Mouse (Mus musculus): ENCODE measurements around the gene Rabep2. TPM values are rescaled to one million over a fixed set of nuclear protein-coding genes. Genes with fewer than 3 reads are reported as not detected.
"Not testable (repeated sequence)": the region's sequence is repeated elsewhere in the genome, so short reads cannot be mapped to it uniquely, and the experiment has no call there.

The Rabep2 gene
- 24.3 and 26.8 TPM in 2 replicates for polyA plus RNA-seq (2015; fragmentation: Nextera tagmentation; extraction: Ambion mirVana)

GRCm38 (mm10) chr7:126428631-126429502, at the start of gene Rabep2:
TSS of gene Rabep2 (plus strand) at chr7:126428759.
- peak within 1 kb of the TSS; percentile 70 for H3K4me2 ChIP-seq

GRCm38 (mm10) chr7:126383565-126383964, 45.0 kb upstream of the Rabep2 start:
- peaks cover 41% of the 10 kb centered on the region for H3K36me3 ChIP-seq
- H3K4me2 ChIP-seq, result no peak overlapping the region
- no peaks in the 10 kb centered on the region for H3K27me3 ChIP-seq
- no peak overlapping the region for H3K27ac ChIP-seq
- no peak for ATAC-seq (ENCODE audit: low FRiP score)
- H3K9ac ChIP-seq, result no peak overlapping the region
- 84% methylated on average over 5 of the region's 5 CpGs for WGBS
- no peaks in the 10 kb centered on the region for H3K9me3 ChIP-seq
- H3K4me1 ChIP-seq (replicated peaks), result no peaks in the 10 kb centered on the region; the same call in 1 of the 2 replicates
- H3K4me3 ChIP-seq, result no peak overlapping the region

More at GRCm38 (mm10) chr7:126428631-126429502, at the start of gene Rabep2:
- H3K9me3 ChIP-seq, result peaks cover 3% of the 10 kb centered on the region; the same call in 1 of the 2 replicates
- under 1% methylated on average over 82 of the region's 82 CpGs for WGBS
- H3K9ac ChIP-seq, result peak within 1 kb of the TSS; percentile 81
- ATAC-seq (ENCODE audit: low FRiP score), result peak; percentile 96
- peaks cover 15% of the 10 kb centered on the region for H3K36me3 ChIP-seq
- peak within 1 kb of the TSS; percentile 61 for H3K4me3 ChIP-seq
- no peaks in the 10 kb centered on the region for H3K27me3 ChIP-seq
- H3K27ac ChIP-seq, result peak within 1 kb of the TSS; percentile 89
- H3K4me1 ChIP-seq (replicated peaks), result peaks cover 21% of the 10 kb centered on the region

GRCm38 (mm10) chr7:126388185-126388584, 40.4 kb upstream of the Rabep2 start:
- no peak overlapping the region for H3K4me3 ChIP-seq
- H3K9ac ChIP-seq, result no peak overlapping the region
- WGBS, result 100% methylated on average over 1 of the region's 1 CpGs
- H3K4me2 ChIP-seq, result no peak overlapping the region
- no peaks in the 10 kb centered on the region for H3K9me3 ChIP-seq
- H3K4me1 ChIP-seq (replicated peaks), result no peaks in the 10 kb centered on the region
- peaks cover 73% of the 10 kb centered on the region for H3K36me3 ChIP-seq
- no peaks in the 10 kb centered on the region for H3K27me3 ChIP-seq
- no peak for ATAC-seq (ENCODE audit: low FRiP score)
- H3K27ac ChIP-seq, result no peak overlapping the region

- Histone ChIP-seq H3K4me1 (replicated peaks) (peaks cover 11% of the 10 kb centered on the region; the same call in 1 of the 2 replicates), H3K36me3 (peaks cover 44% of the 10 kb centered on the region)
- H3K4me2 ChIP-seq; H3K9me3 ChIP-seq; H3K27ac ChIP-seq; H3K27me3 ChIP-seq; ATAC-seq (ENCODE audit: low FRiP score); H3K4me3 ChIP-seq; H3K9ac ChIP-seq: not testable (repeated sequence)
- 93% methylated on average over 7 of the region's 7 CpGs for WGBS
Observed at GRCm38 (mm10) chr7:126392086-126392884, 36.3 kb upstream of the Rabep2 start.

GRCm38 (mm10) chr7:126396298-126397119, 32.0 kb upstream of the Rabep2 start, which contains the start of gene Nfatc2ip:
TSS of gene Nfatc2ip (minus strand) at chr7:126396737.
- peak within 1 kb of the TSS; percentile 82 for H3K9ac ChIP-seq
- peaks cover 11% of the 10 kb centered on the region; the same call in 1 of the 2 replicates for H3K4me1 ChIP-seq (replicated peaks)
- H3K4me3 ChIP-seq, result peak within 1 kb of the TSS; percentile 86
- no peaks in the 10 kb centered on the region for H3K27me3 ChIP-seq
- H3K27ac ChIP-seq, result peak within 1 kb of the TSS; percentile 77
- peak within 1 kb of the TSS; percentile 83 for H3K4me2 ChIP-seq
- H3K9me3 ChIP-seq, result no peaks in the 10 kb centered on the region
- ATAC-seq (ENCODE audit: low FRiP score), result peak; percentile 100
- WGBS, result under 1% methylated on average over 53 of the region's 59 CpGs
- H3K36me3 ChIP-seq, result peaks cover 3% of the 10 kb centered on the region; the same call in 1 of the 2 replicates

- H3K9ac ChIP-seq, result no peak overlapping the region
- peaks cover 11% of the 10 kb centered on the region; the same call in 1 of the 2 replicates for H3K4me1 ChIP-seq (replicated peaks)
- peak overlapping the region; percentile 36 for H3K4me2 ChIP-seq
- H3K27me3 ChIP-seq, result no peaks in the 10 kb centered on the region
- WGBS, result 63% methylated on average over 6 of the region's 6 CpGs
- H3K36me3 ChIP-seq, result no peaks in the 10 kb centered on the region
- no peak overlapping the region for H3K27ac ChIP-seq
- H3K9me3 ChIP-seq, result no peaks in the 10 kb centered on the region
- peak overlapping the region; percentile 4; the same call in 1 of the 2 replicates for H3K4me3 ChIP-seq
- ATAC-seq (ENCODE audit: low FRiP score), result no peak
Observed at GRCm38 (mm10) chr7:126397221-126397620, 31.3 kb upstream of the Rabep2 start.

GRCm38 (mm10) chr7:126397822-126398221, 30.7 kb upstream of the Rabep2 start:
- H3K4me1 ChIP-seq (replicated peaks), result peaks cover 11% of the 10 kb centered on the region; the same call in 1 of the 2 replicates
- H3K9me3 ChIP-seq, result no peaks in the 10 kb centered on the region
- H3K9ac ChIP-seq, result no peak overlapping the region
- H3K4me2 ChIP-seq, result no peak overlapping the region
- no peak overlapping the region for H3K4me3 ChIP-seq
- no peaks in the 10 kb centered on the region for H3K27me3 ChIP-seq
- H3K27ac ChIP-seq, result no peak overlapping the region
- ATAC-seq (ENCODE audit: low FRiP score), result no peak
- no peaks in the 10 kb centered on the region for H3K36me3 ChIP-seq
- 94% methylated on average over 4 of the region's 4 CpGs for WGBS

DNA sequence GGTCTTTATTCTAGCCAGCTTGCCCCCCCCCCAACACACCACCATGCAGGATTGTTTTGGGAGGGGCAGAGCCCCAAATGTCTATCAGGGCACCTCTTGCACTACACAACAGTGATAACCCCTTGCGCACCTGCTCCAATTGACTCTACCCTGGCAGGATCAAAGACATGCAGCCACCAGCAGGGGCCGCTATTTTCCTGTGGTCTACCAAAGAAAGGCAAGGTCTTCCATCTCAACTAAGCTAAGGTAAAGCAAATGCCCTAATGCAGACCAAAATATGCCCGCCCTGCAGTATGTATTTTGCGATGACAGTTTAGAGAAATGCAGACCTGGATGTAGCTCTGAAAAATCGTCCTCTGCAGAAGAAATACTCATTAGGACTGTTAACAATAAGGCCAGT, 29.0 kb upstream of the Rabep2 start:
- H3K4me2 ChIP-seq, result no peak overlapping the region
- 17% methylated on average over 5 of the region's 5 CpGs for WGBS
- no peak overlapping the region for H3K27ac ChIP-seq
- no peaks in the 10 kb centered on the region for H3K9me3 ChIP-seq
- H3K4me3 ChIP-seq, result no peak overlapping the region
- H3K4me1 ChIP-seq (replicated peaks), result peaks cover 11% of the 10 kb centered on the region; the same call in 1 of the 2 replicates
- H3K9ac ChIP-seq, result no peak overlapping the region
- H3K27me3 ChIP-seq, result no peaks in the 10 kb centered on the region
- H3K36me3 ChIP-seq, result no peaks in the 10 kb centered on the region
- ATAC-seq (ENCODE audit: low FRiP score), result no peak

DNA sequence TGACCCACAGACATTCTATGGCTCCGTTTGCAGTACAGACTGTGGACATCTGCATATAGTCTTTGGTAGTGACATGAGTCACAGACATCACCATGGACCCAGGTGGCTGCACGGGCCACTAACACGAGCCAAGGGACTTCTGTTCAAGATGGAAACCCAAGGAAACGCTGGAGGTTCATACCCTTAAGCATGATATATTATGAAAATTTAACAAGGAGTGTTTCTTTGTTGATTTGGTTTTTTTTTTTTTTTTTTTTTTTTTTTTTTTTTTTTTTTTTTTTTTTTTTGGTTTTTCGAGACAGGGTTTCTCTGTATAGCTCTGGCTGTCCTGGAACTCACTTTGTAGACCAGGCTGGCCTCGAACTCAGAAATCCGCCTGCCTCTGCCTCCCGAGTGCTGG, 26.0 kb upstream of the Rabep2 start:
- not testable (repeated sequence) for H3K4me3 ChIP-seq; H3K27ac ChIP-seq; H3K9me3 ChIP-seq; H3K27me3 ChIP-seq; H3K4me1 ChIP-seq (replicated peaks); H3K4me2 ChIP-seq; ATAC-seq (ENCODE audit: low FRiP score); H3K9ac ChIP-seq; H3K36me3 ChIP-seq
- WGBS, result 82% methylated on average over 8 of the region's 8 CpGs

DNA sequence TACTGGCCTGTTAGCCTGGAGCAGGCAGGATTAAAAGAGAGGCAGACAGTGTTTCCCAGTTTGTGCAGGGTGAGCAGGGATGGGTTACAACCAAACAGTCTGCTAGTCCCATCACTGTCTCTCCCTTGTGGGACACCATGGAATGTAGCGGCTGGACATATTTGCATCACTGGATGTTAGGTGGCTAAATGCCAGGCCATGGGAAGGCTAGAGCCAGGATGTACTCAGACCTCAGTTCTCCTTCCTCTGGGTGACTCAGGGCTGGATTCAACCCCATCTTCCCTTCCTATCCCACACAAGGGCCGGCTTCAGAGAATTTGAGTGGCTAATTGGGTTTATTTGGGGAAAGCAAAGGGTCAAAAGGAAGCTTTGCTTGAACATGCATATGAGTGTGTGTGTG, 19.9 kb upstream of the Rabep2 start:
- Histone ChIP-seq H3K9ac (no peak overlapping the region), H3K27me3 (peaks cover 12% of the 10 kb centered on the region; the same call in 1 of the 2 replicates), H3K4me2 (no peak overlapping the region), H3K4me1 (replicated peaks) (no peaks in the 10 kb centered on the region), H3K27ac (no peak overlapping the region), H3K4me3 (no peak overlapping the region), H3K36me3 (no peaks in the 10 kb centered on the region), H3K9me3 (no peaks in the 10 kb centered on the region)
- 88% methylated on average over 2 of the region's 2 CpGs for WGBS
- no peak for ATAC-seq (ENCODE audit: low FRiP score)

DNA sequence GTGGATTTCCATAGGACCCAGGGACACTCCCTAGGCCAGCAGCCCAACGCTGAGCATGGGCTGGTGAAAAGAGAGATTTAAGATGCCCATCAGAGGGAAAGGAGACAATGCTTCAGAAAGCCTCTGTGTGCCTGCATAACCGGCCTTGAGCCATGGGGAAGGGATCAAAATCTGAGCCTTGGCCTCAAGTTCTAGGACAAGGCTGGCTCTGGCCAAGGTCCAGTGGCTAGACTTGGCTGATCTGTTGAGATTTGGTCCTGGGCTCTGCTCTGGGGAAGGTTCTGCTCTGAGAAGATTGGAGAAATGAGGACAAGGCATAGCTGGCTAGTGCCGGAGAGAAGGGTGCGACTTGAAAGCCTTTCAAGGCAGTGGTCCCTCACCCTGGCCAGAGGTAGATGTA, 17.5 kb upstream of the Rabep2 start:
- H3K27me3 ChIP-seq, result peaks cover 14% of the 10 kb centered on the region; the same call in 1 of the 2 replicates
- H3K9ac ChIP-seq, result no peak overlapping the region
- H3K9me3 ChIP-seq, result no peaks in the 10 kb centered on the region
- 88% methylated on average over 4 of the region's 4 CpGs for WGBS
- no peak for ATAC-seq (ENCODE audit: low FRiP score)
- no peaks in the 10 kb centered on the region for H3K4me1 ChIP-seq (replicated peaks)
- H3K27ac ChIP-seq, result no peak overlapping the region
- H3K4me3 ChIP-seq, result no peak overlapping the region
- H3K36me3 ChIP-seq, result no peaks in the 10 kb centered on the region
- no peak overlapping the region for H3K4me2 ChIP-seq
